13 mouse cellular contexts compared by ENCODE assay signal in the genomic region with DNA sequence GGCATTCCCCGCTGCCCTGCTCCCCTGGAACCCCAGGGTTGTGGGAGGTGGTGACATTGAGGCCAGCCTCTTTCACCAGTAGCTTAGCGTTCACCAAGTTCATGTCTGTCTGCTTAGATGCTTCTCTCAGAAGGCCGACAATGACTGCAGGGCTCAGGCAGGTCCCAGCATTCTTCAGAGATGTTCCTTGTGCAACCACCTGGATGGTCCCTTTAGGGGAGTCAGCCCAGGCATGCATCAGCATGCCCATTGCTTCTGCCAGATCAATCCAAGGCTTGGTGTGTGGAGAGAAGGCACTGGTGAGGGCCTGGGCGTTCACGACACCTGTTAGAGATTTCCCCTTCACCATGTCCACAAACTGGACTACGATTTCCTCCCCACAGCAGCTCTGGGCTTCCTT. TPM values are rescaled to one million over a fixed set of nuclear protein-coding genes. Genes with fewer than 3 reads are reported as not detected.
"Had no signal": no experiment of that assay in that cellular context is flagged by ENCODE, and none has a peak within 500 bp of the region (broad histone marks: within the 10 kb centered on the region; RNA-seq: fewer than 3 reads in every experiment).

No protein-coding gene starts in this region.

RNA-seq across cellular contexts. Expression of a gene that starts 40.5 kb away (rescaled TPM):
- polyA plus RNA-seq: limb, embryonic 10.5 days; limb, embryonic 11.5 days; limb, embryonic 13.5 days; limb, embryonic 15.5 days; liver, adult 2 months; liver, embryonic 11.5 days; liver, embryonic 12.5 days; liver, embryonic 13.5 days; liver, embryonic 15.5 days; liver, embryonic 16.5 days; liver, postnatal 0 days; lung, embryonic 14.5 days; macrophage had no signal
